Mouse (Mus musculus) lung, adult 2 months (tissue): ENCODE results near the gene Msrb1.

Source experiments
- CTCF ChIP-seq: fragments of 200-500 bp; IDR thresholded peaks from 2 replicates; pipeline ENCODE4 v1.5.1; 2011; ENCODE audit warnings: mild to moderate bottlenecking, low read length, control low read depth; ENCODE audit not compliant: insufficient read depth
- POLR2A ChIP-seq: fragments of 200-500 bp; IDR thresholded peaks from 2 replicates; pipeline ENCODE4 v1.6.1; 2011; ENCODE audit warnings: low read depth, mild to moderate bottlenecking, control low read depth, low read length, borderline replicate concordance; ENCODE audit errors: extremely low read depth

- TF ChIP-seq CTCF (no peak), POLR2A (no peak)
These were observed 5.9 kb downstream of the Msrb1 start for GRCm38 (mm10) chr17:24742307-24742706.
